In genomic region chr4:116876630-116876994, GRCm38 (mm10) we compare ENCODE assay signal across 7 mouse cellular contexts. TPM values are rescaled to one million over a fixed set of nuclear protein-coding genes. Genes with fewer than 3 reads are reported as not detected.
A peak's percentile ranks its signal among the peaks of the same experiment; 100 is the strongest.
DNase-seq lines count a peak whose midpoint lies in the region; ATAC-seq and TF ChIP-seq lines count a peak whose summit lies in the region.

No protein-coding gene starts in this region.

- DNase-seq in CD4-positive, CD25-positive, alpha-beta regulatory T cell, adult 2 months (ENCODE audit: low read depth, low spot score) = peak; percentile 20
- peak; percentile 58 for DNase-seq in testis, postnatal 14 days (ENCODE audit: low spot score)

- no peaks in the 10 kb centered on the region for H3K36me3 ChIP-seq in ES-Bruce4 (ENCODE audit: control insufficient read depth, insufficient read depth, low read length, poor library complexity, severe bottlenecking)
- no peaks in the 10 kb centered on the region for H3K36me3 ChIP-seq in embryonic facial prominence, embryonic 13.5 days
- H3K36me3 ChIP-seq in hindbrain, embryonic 16.5 days (ENCODE audit: control insufficient read depth, insufficient read depth, low read length) = no peaks in the 10 kb centered on the region
- no peaks in the 10 kb centered on the region for H3K36me3 ChIP-seq in limb, embryonic 12.5 days
- no peaks in the 10 kb centered on the region for H3K36me3 ChIP-seq in midbrain, embryonic 12.5 days

- H3K4me1 ChIP-seq in ES-Bruce4 (ENCODE audit: control insufficient read depth, insufficient read depth, low read length) = no peaks in the 10 kb centered on the region
- peaks cover 7% of the 10 kb centered on the region; the same call in 1 of the 2 replicates for H3K4me1 ChIP-seq in embryonic facial prominence, embryonic 13.5 days
- peaks cover 8% of the 10 kb centered on the region for H3K4me1 ChIP-seq in hindbrain, embryonic 16.5 days (ENCODE audit: control insufficient read depth, insufficient read depth, low read depth, low read length)
- H3K4me1 ChIP-seq in limb, embryonic 12.5 days (replicated peaks) = peaks cover 13% of the 10 kb centered on the region; the same call in 1 of the 2 replicates
- peaks cover 3% of the 10 kb centered on the region; the same call in 1 of the 2 replicates for H3K4me1 ChIP-seq in midbrain, embryonic 12.5 days

- H3K4me3 ChIP-seq in ES-Bruce4 (ENCODE audit: low read depth, low read length) = peak overlapping the region; percentile 87
- peak overlapping the region; percentile 77 for H3K4me3 ChIP-seq in embryonic facial prominence, embryonic 13.5 days
- H3K4me3 ChIP-seq in hindbrain, embryonic 16.5 days (ENCODE audit: low read length) = peak overlapping the region; percentile 86
- peak overlapping the region; percentile 85 for H3K4me3 ChIP-seq in limb, embryonic 12.5 days (replicated peaks)
- peak overlapping the region; percentile 91 for H3K4me3 ChIP-seq in midbrain, embryonic 12.5 days

- TF ChIP-seq POLR2A in ES-Bruce4 (IDR thresholded peaks at IDR 0.05; ENCODE audit: insufficient read depth, low read length) = no peak

- TF ChIP-seq CTCF in ES-Bruce4 (IDR thresholded peaks at IDR 0.05; ENCODE audit: low read depth, low read length) = no peak

- no peaks in the 10 kb centered on the region for H3K9me3 ChIP-seq in ES-Bruce4 (replicated peaks; ENCODE audit: control insufficient read depth, insufficient read depth, low read length, poor library complexity, severe bottlenecking)
- no peaks in the 10 kb centered on the region for H3K9me3 ChIP-seq in embryonic facial prominence, embryonic 13.5 days
- H3K9me3 ChIP-seq in hindbrain, embryonic 16.5 days (ENCODE audit: control insufficient read depth, low read length) = no peaks in the 10 kb centered on the region
- no peaks in the 10 kb centered on the region for H3K9me3 ChIP-seq in limb, embryonic 12.5 days
- no peaks in the 10 kb centered on the region for H3K9me3 ChIP-seq in midbrain, embryonic 12.5 days

- H3K27ac ChIP-seq in ES-Bruce4 (ENCODE audit: insufficient read depth, low read length) = no peak overlapping the region
- H3K27ac ChIP-seq in embryonic facial prominence, embryonic 13.5 days = no peak overlapping the region
- H3K27ac ChIP-seq in hindbrain, embryonic 16.5 days (ENCODE audit: low read depth, low read length) = peak overlapping the region; percentile 97
- peak overlapping the region; percentile 69; the same call in 1 of the 2 replicates for H3K27ac ChIP-seq in limb, embryonic 12.5 days
- H3K27ac ChIP-seq in midbrain, embryonic 12.5 days (replicated peaks) = peak overlapping the region; percentile 99

- 2% methylated on average over 15 of the region's 15 CpGs for WGBS in embryonic facial prominence, embryonic 13.5 days
- WGBS in hindbrain, embryonic 16.5 days = 0% methylated on average over 15 of the region's 15 CpGs
- WGBS in limb, embryonic 12.5 days = 1% methylated on average over 15 of the region's 15 CpGs
- WGBS in midbrain, embryonic 12.5 days = 0% methylated on average over 15 of the region's 15 CpGs

- no peaks in the 10 kb centered on the region for H3K27me3 ChIP-seq in ES-Bruce4 (ENCODE audit: control insufficient read depth, insufficient read depth, low read length, poor library complexity, severe bottlenecking)
- H3K27me3 ChIP-seq in embryonic facial prominence, embryonic 13.5 days = peaks cover 44% of the 10 kb centered on the region
- H3K27me3 ChIP-seq in hindbrain, embryonic 16.5 days (replicated peaks; ENCODE audit: control insufficient read depth, insufficient read depth, low read length) = no peaks in the 10 kb centered on the region
- peaks cover 35% of the 10 kb centered on the region for H3K27me3 ChIP-seq in limb, embryonic 12.5 days
- H3K27me3 ChIP-seq in midbrain, embryonic 12.5 days = no peaks in the 10 kb centered on the region

- no peak for ATAC-seq in embryonic facial prominence, embryonic 13.5 days (ENCODE audit: insufficient number of reproducible peaks, insufficient read depth, low FRiP score, low TSS enrichment, low read depth)
- no peak; the same call in none of the 2 replicates for ATAC-seq in hindbrain, embryonic 16.5 days
- ATAC-seq in limb, embryonic 12.5 days (ENCODE audit: insufficient number of reproducible peaks, insufficient read depth, low FRiP score, low TSS enrichment, low read depth) = peak; percentile 67; the same call in 1 of the 2 replicates
- peak; percentile 61 for ATAC-seq in midbrain, embryonic 12.5 days (ENCODE audit: low FRiP score, low read depth)

- no peak for TF ChIP-seq EP300 in ES-Bruce4 (IDR thresholded peaks at IDR 0.05; ENCODE audit: insufficient read depth, low read depth, low read length)

- H3K9ac ChIP-seq in ES-Bruce4 (ENCODE audit: low read depth, poor library complexity, severe bottlenecking) = peak overlapping the region; percentile 84
- peak overlapping the region; percentile 73 for H3K9ac ChIP-seq in embryonic facial prominence, embryonic 13.5 days
- H3K9ac ChIP-seq in hindbrain, embryonic 16.5 days (ENCODE audit: low read depth, low read length) = peak overlapping the region; percentile 95
- peak overlapping the region; percentile 74 for H3K9ac ChIP-seq in limb, embryonic 12.5 days (replicated peaks)
- peak overlapping the region; percentile 97 for H3K9ac ChIP-seq in midbrain, embryonic 12.5 days (replicated peaks)

- peak overlapping the region; percentile 96 for H3K4me2 ChIP-seq in embryonic facial prominence, embryonic 13.5 days
- H3K4me2 ChIP-seq in hindbrain, embryonic 16.5 days (ENCODE audit: low read length) = peak overlapping the region; percentile 76
- peak overlapping the region; percentile 89 for H3K4me2 ChIP-seq in limb, embryonic 12.5 days
- H3K4me2 ChIP-seq in midbrain, embryonic 12.5 days (replicated peaks) = peak overlapping the region; percentile 77

RNA-seq across cellular contexts. Expression of gene Zswim5, which starts 0.6 kb away (rescaled TPM):
- 2.1 and 2.5 TPM in 2 replicates for polyA plus RNA-seq in ES-Bruce4 (2011; ENCODE audit: insufficient read depth, insufficient read length, low read depth, missing spikeins)
- 0.66 and 0.85 TPM in 2 replicates for polyA plus RNA-seq in embryonic facial prominence, embryonic 13.5 days (2015; fragmentation: Nextera tagmentation; extraction: Ambion mirVana)
- polyA plus RNA-seq in hindbrain, embryonic 16.5 days (2015; fragmentation: Nextera tagmentation; extraction: Ambion mirVana) = 4.1 and 4.8 TPM in 2 replicates
- polyA plus RNA-seq in limb, embryonic 12.5 days (2016; fragmentation: Nextera tagmentation; extraction: Ambion mirVana) = 0.58 and 0.70 TPM in 2 replicates
- polyA plus RNA-seq in midbrain, embryonic 12.5 days (2016; fragmentation: Nextera tagmentation; extraction: Ambion mirVana) = 9.6 and 10.6 TPM in 2 replicates

RNA-seq across cellular contexts. Expression of gene Hpdl, which starts 55.1 kb away (rescaled TPM):
- polyA plus RNA-seq in ES-Bruce4 (2011; ENCODE audit: insufficient read depth, insufficient read length, low read depth, missing spikeins) = 3.9 and 4.2 TPM in 2 replicates
- polyA plus RNA-seq in embryonic facial prominence, embryonic 13.5 days (2015; fragmentation: Nextera tagmentation; extraction: Ambion mirVana) = 0.70 and 1.0 TPM in 2 replicates
- 2.1 and 2.3 TPM in 2 replicates for polyA plus RNA-seq in hindbrain, embryonic 16.5 days (2015; fragmentation: Nextera tagmentation; extraction: Ambion mirVana)
- 1.5 and 2.0 TPM in 2 replicates for polyA plus RNA-seq in limb, embryonic 12.5 days (2016; fragmentation: Nextera tagmentation; extraction: Ambion mirVana)
- polyA plus RNA-seq in midbrain, embryonic 12.5 days (2016; fragmentation: Nextera tagmentation; extraction: Ambion mirVana) = 0.45 and 0.79 TPM in 2 replicates

Comparison
In these comparisons a context has a peak if more than half of its experiments do, and no peak if none do; other contexts are left out.
1. H3K27ac ChIP-seq: peak in hindbrain, embryonic 16.5 days (single experiment), limb, embryonic 12.5 days (single experiment) and midbrain, embryonic 12.5 days (single experiment); none in ES-Bruce4 (single experiment) and embryonic facial prominence, embryonic 13.5 days (single experiment).
2. ATAC-seq: peak in limb, embryonic 12.5 days (single experiment) and midbrain, embryonic 12.5 days (single experiment); none in embryonic facial prominence, embryonic 13.5 days (single experiment) and hindbrain, embryonic 16.5 days (single experiment).
3. Peak in every context shown above with its lines, with median percentiles within 50 percentile points of each other: H3K4me3 ChIP-seq, H3K9ac ChIP-seq and H3K4me2 ChIP-seq.